Mouse (Mus musculus): ENCODE measurements at regions not wholly inside any gene's neighbourhood (a gene's known extent, or its start where the extent isn't known, plus 50 kb on each side); places are given as distances from the start of the nearest gene placed in this dataset.
"Not testable (repeated sequence)": the region's sequence is repeated elsewhere in the genome, so short reads cannot be mapped to it uniquely, and the experiment has no call there.

DNA sequence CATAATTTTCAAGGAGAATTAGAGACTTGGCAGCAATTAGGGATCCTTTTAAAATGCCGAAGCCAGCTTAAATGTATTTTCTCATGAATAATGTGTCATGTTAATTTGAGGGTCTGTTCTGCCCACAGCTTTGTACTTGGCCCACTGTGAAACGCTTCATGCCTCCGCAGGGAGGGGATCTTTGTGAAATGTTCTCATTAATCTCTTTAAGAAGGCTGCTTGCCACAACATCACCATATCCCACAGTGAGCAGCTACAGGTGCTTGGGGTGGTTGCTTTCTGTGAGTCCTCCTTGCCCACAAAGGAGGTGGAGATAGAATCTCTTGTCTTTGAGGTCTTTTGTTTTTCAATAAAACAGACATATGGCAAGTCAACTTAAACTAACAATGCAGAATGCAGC is 159.3 kb upstream of the Got2 start:
- no peak overlapping the region for H3K27ac ChIP-seq
- H3K4me3 ChIP-seq = no peak overlapping the region
- 85% methylated on average over 3 of the region's 3 CpGs for WGBS
- H3K9ac ChIP-seq (ENCODE audit: low read depth, low read length) = no peak overlapping the region
- H3K79me2 ChIP-seq (replicated peaks; ENCODE audit: control insufficient read depth, insufficient read depth, low read length) = no peaks in the 10 kb centered on the region
- intact Hi-C loops (cut with DNase I) = no loop called here
- TF ChIP-seq POLR2A (IDR thresholded peaks at IDR 0.05; ENCODE audit: insufficient read depth, low read depth, low read length) (no peak), EP300 (IDR thresholded peaks at IDR 0.05; ENCODE audit: insufficient read depth, low read depth, low read length) (no peak), CTCF (IDR thresholded peaks at IDR 0.05) (no peak)
- H3K4me1 ChIP-seq (ENCODE audit: control insufficient read depth, insufficient read depth, low read length) = no peaks in the 10 kb centered on the region
- DNase-seq = no peak
- no peaks in the 10 kb centered on the region for H3K36me3 ChIP-seq (ENCODE audit: control insufficient read depth, insufficient read depth, low read length)
- H3K27me3 ChIP-seq (ENCODE audit: control insufficient read depth, insufficient read depth, low read length) = no peaks in the 10 kb centered on the region

- no peak overlapping the region for H3K27ac ChIP-seq
- no peaks in the 10 kb centered on the region for H3K79me2 ChIP-seq (replicated peaks; ENCODE audit: control insufficient read depth, insufficient read depth, low read length)
- H3K9ac ChIP-seq (ENCODE audit: low read depth, low read length) = no peak overlapping the region
- H3K4me1 ChIP-seq (ENCODE audit: control insufficient read depth, insufficient read depth, low read length) = no peaks in the 10 kb centered on the region
- WGBS = 60% methylated on average over 5 of the region's 5 CpGs
- TF ChIP-seq CTCF (IDR thresholded peaks at IDR 0.05) = no peak
- no peak for TF ChIP-seq POLR2A (IDR thresholded peaks at IDR 0.05; ENCODE audit: insufficient read depth, low read depth, low read length)
- no peak for TF ChIP-seq EP300 (IDR thresholded peaks at IDR 0.05; ENCODE audit: insufficient read depth, low read depth, low read length)
- H3K4me3 ChIP-seq = no peak overlapping the region
- H3K27me3 ChIP-seq (ENCODE audit: control insufficient read depth, insufficient read depth, low read length) = no peaks in the 10 kb centered on the region
- intact Hi-C loops (cut with DNase I) = no loop called here
- no peak for DNase-seq
- H3K36me3 ChIP-seq (ENCODE audit: control insufficient read depth, insufficient read depth, low read length) = no peaks in the 10 kb centered on the region
Observed at GRCm38 (mm10) chr8:96042335-96042734, 154.0 kb upstream of the Got2 start.

GRCm38 (mm10) chr8:96040216-96040615 is 151.9 kb upstream of the Got2 start:
- Histone ChIP-seq H3K4me1 (ENCODE audit: control insufficient read depth, insufficient read depth, low read length) (no peaks in the 10 kb centered on the region), H3K4me3 (no peak overlapping the region), H3K27me3 (ENCODE audit: control insufficient read depth, insufficient read depth, low read length) (no peaks in the 10 kb centered on the region), H3K79me2 (replicated peaks; ENCODE audit: control insufficient read depth, insufficient read depth, low read length) (no peaks in the 10 kb centered on the region), H3K27ac (no peak overlapping the region), H3K36me3 (ENCODE audit: control insufficient read depth, insufficient read depth, low read length) (no peaks in the 10 kb centered on the region), H3K9ac (ENCODE audit: low read depth, low read length) (no peak overlapping the region)
- intact Hi-C loops (cut with DNase I) = no loop called here
- TF ChIP-seq CTCF (IDR thresholded peaks at IDR 0.05) = no peak
- TF ChIP-seq EP300 (IDR thresholded peaks at IDR 0.05; ENCODE audit: insufficient read depth, low read depth, low read length) = no peak
- no peak for TF ChIP-seq POLR2A (IDR thresholded peaks at IDR 0.05; ENCODE audit: insufficient read depth, low read depth, low read length)
- 22% methylated on average over 1 of the region's 1 CpGs for WGBS
- no peak for DNase-seq

- H3K36me3 ChIP-seq (ENCODE audit: control insufficient read depth, insufficient read depth, low read length); H3K79me2 ChIP-seq (replicated peaks; ENCODE audit: control insufficient read depth, insufficient read depth, low read length); H3K4me1 ChIP-seq (ENCODE audit: control insufficient read depth, insufficient read depth, low read length); H3K27me3 ChIP-seq (ENCODE audit: control insufficient read depth, insufficient read depth, low read length); H3K9ac ChIP-seq (ENCODE audit: low read depth, low read length); H3K27ac ChIP-seq; H3K4me3 ChIP-seq; DNase-seq; intact Hi-C loops (cut with DNase I): not testable (repeated sequence)
- 81% methylated on average over 3 of the region's 3 CpGs for WGBS
Observed at GRCm38 (mm10) chr8:96018742-96019141, 130.4 kb upstream of the Got2 start.

- DNase-seq = no peak
- H3K4me3 ChIP-seq = no peak overlapping the region
- TF ChIP-seq CTCF (IDR thresholded peaks at IDR 0.05) (0 out of 2 replicates have a peak, but pooled peaks have one; percentile 3), EP300 (IDR thresholded peaks at IDR 0.05; ENCODE audit: insufficient read depth, low read depth, low read length) (no peak), POLR2A (IDR thresholded peaks at IDR 0.05; ENCODE audit: insufficient read depth, low read depth, low read length) (no peak)
- no peak overlapping the region for H3K9ac ChIP-seq (ENCODE audit: low read depth, low read length)
- intact Hi-C loops (cut with DNase I) = no loop called here
- H3K4me1 ChIP-seq (ENCODE audit: control insufficient read depth, insufficient read depth, low read length) = no peaks in the 10 kb centered on the region
- no peaks in the 10 kb centered on the region for H3K36me3 ChIP-seq (ENCODE audit: control insufficient read depth, insufficient read depth, low read length)
- no peaks in the 10 kb centered on the region for H3K79me2 ChIP-seq (replicated peaks; ENCODE audit: control insufficient read depth, insufficient read depth, low read length)
- WGBS = 76% methylated on average over 1 of the region's 1 CpGs
- no peaks in the 10 kb centered on the region for H3K27me3 ChIP-seq (ENCODE audit: control insufficient read depth, insufficient read depth, low read length)
- no peak overlapping the region for H3K27ac ChIP-seq
Observed at GRCm38 (mm10) chr8:96012002-96012401, 123.7 kb upstream of the Got2 start.

GRCm38 (mm10) chr8:95991826-95992463 is 103.6 kb upstream of the Got2 start:
- no peaks in the 10 kb centered on the region for H3K4me1 ChIP-seq (ENCODE audit: control insufficient read depth, insufficient read depth, low read length)
- H3K36me3 ChIP-seq (ENCODE audit: control insufficient read depth, insufficient read depth, low read length) = no peaks in the 10 kb centered on the region
- no peaks in the 10 kb centered on the region for H3K79me2 ChIP-seq (replicated peaks; ENCODE audit: control insufficient read depth, insufficient read depth, low read length)
- H3K9ac ChIP-seq (ENCODE audit: low read depth, low read length) = no peak overlapping the region
- 78% methylated on average over 8 of the region's 8 CpGs for WGBS
- TF ChIP-seq CTCF (IDR thresholded peaks at IDR 0.05) = no peak
- TF ChIP-seq EP300 (IDR thresholded peaks at IDR 0.05; ENCODE audit: insufficient read depth, low read depth, low read length) = no peak
- TF ChIP-seq POLR2A (IDR thresholded peaks at IDR 0.05; ENCODE audit: insufficient read depth, low read depth, low read length) = no peak
- no peak overlapping the region for H3K27ac ChIP-seq
- DNase-seq = no peak
- intact Hi-C loops (cut with DNase I) = no loop called here
- H3K27me3 ChIP-seq (ENCODE audit: control insufficient read depth, insufficient read depth, low read length) = no peaks in the 10 kb centered on the region
- no peak overlapping the region for H3K4me3 ChIP-seq
